Mouse (Mus musculus) heart, adult 2 months (tissue): ENCODE measurements around the gene Myl6b. TPM values are rescaled to one million over a fixed set of nuclear protein-coding genes. Genes with fewer than 3 reads are reported as not detected.

Source experiments
- DNase-seq, 2 experiments: peaks; one replicate each; pipeline ENCODE4 v3.0.0; 2021
- H3K27ac ChIP-seq: fragments of 200-600 bp; 2 replicates; pipeline ENCODE4 v1.8.1; 2022
- H3K27me3 ChIP-seq: fragments of 200-500 bp; 2 replicates; pipeline ENCODE4 v1.6.1; 2012; ENCODE audit warnings: mild to moderate bottlenecking, low read length, inconsistent platforms, mixed read lengths; ENCODE audit not compliant: control insufficient read depth, insufficient read depth
- H3K36me3 ChIP-seq: fragments of 200-500 bp; 2 replicates; pipeline ENCODE4 v1.6.1; 2012; ENCODE audit warnings: low read length, inconsistent platforms; ENCODE audit not compliant: control insufficient read depth, insufficient read depth
- H3K4me1 ChIP-seq: fragments of 200-500 bp; 2 replicates; pipeline ENCODE4 v1.6.1; 2011; ENCODE audit warnings: low read length; ENCODE audit not compliant: control insufficient read depth, insufficient read depth
- H3K4me3 ChIP-seq: fragments of 200-600 bp; 2 replicates; pipeline ENCODE4 v1.8.1; 2022
- H3K79me2 ChIP-seq: fragments of 200-500 bp; replicated peaks from 2 replicates; pipeline ENCODE4 v1.6.1; 2012; ENCODE audit warnings: mild to moderate bottlenecking, inconsistent platforms, low read length, moderate library complexity, mixed read lengths; ENCODE audit not compliant: control insufficient read depth, insufficient read depth
- H3K9ac ChIP-seq: fragments of 200-500 bp; 2 replicates; pipeline ENCODE4 v1.6.1; 2012; ENCODE audit warnings: low read depth, mild to moderate bottlenecking, control low read depth, inconsistent platforms, low read length, mixed read lengths
- CTCF ChIP-seq: fragments of 200-600 bp; IDR thresholded peaks from 2 replicates; pipeline ENCODE4 v1.8.1; 2022; ENCODE audit warnings: antibody characterized with exemption, mild to moderate bottlenecking, moderate library complexity
- EP300 ChIP-seq: fragments of 200-500 bp; IDR thresholded peaks from 2 replicates; pipeline ENCODE4 v1.6.1; 2011; ENCODE audit warnings: low read depth, low read length, control low read depth; ENCODE audit not compliant: insufficient read depth
- POLR2A ChIP-seq: fragments of 200-500 bp; IDR thresholded peaks from 2 replicates; pipeline ENCODE4 v1.6.1; 2011; ENCODE audit warnings: mild to moderate bottlenecking, low read depth, low read length, control low read depth; ENCODE audit not compliant: insufficient read depth
- WGBS: fragments of 180-500 bp; shearing (Covaris S2); methylation state at CpG from one replicate; pipeline ENCODE4 v1.1.7; 2018; 5-methylcytosine and 5-hydroxymethylcytosine counted together
- intact Hi-C: fragments of 180-260 bp; cut with DNase I; formaldehyde crosslinking; loops from one replicate; pipeline ENCODE4 v1.15.1; 2025
- polyA plus RNA-seq: library from polyadenylated mRNA; depleted of rRNA; stranded (reverse); fragments of >200 nt; gene quantifications from 2 replicates; pipeline ENCODE4 v1.2.3, GENCODE M21; 2012
- total RNA-seq, 2 experiments: library from RNA; stranded (reverse); gene quantifications; 2 replicates each; pipeline ENCODE4 v1.2.3; 2021

The Myl6b gene
- total and polyA plus RNA-seq, 3 experiments, result 2.9 to 3.8 (median 3.5) TPM

- Histone ChIP-seq H3K36me3 (peaks cover 8% of the 10 kb centered on the region), H3K27ac (no peak overlapping the region), H3K9ac (no peak overlapping the region), H3K4me1 (peaks cover 4% of the 10 kb centered on the region), H3K4me3 (no peak overlapping the region), H3K27me3 (no peaks in the 10 kb centered on the region), H3K79me2 (peaks cover 3% of the 10 kb centered on the region; the same call in 1 of the 2 replicates)
- WGBS, result 91% methylated on average over 37 of the region's 37 CpGs
- DNase-seq, result peak in 1 of 2 experiments; percentile 11
- intact Hi-C loops, result loop anchor here (5.0 to 10.0 kb wide), 2 partner anchors 127 to 260 kb away; partner anchors contain the start of genes Dnajc14, Suox and Tmem198b
- no peak for TF ChIP-seq POLR2A
- TF ChIP-seq EP300, result no peak
- TF ChIP-seq CTCF, result no peak
These were observed 46.4 kb upstream of the Myl6b start for GRCm38 (mm10) chr10:128544674-128545569.

- intact Hi-C loops, result loop anchor here (10.0 kb wide), 1 partner anchor 261 kb away; the partner anchor contains the start of genes Dnajc14 and Tmem198b
- Histone ChIP-seq H3K9ac (no peak overlapping the region), H3K27ac (no peak overlapping the region), H3K36me3 (peaks cover 8% of the 10 kb centered on the region), H3K79me2 (peaks cover 3% of the 10 kb centered on the region; the same call in 1 of the 2 replicates), H3K27me3 (no peaks in the 10 kb centered on the region), H3K4me3 (no peak overlapping the region), H3K4me1 (peaks cover 3% of the 10 kb centered on the region; the same call in 1 of the 2 replicates)
- TF ChIP-seq CTCF, result no peak
- no peak for TF ChIP-seq POLR2A
- no peak for TF ChIP-seq EP300
- 96% methylated on average over 15 of the region's 15 CpGs for WGBS
- DNase-seq, result no peak
These were observed 45.7 kb upstream of the Myl6b start for GRCm38 (mm10) chr10:128544151-128544657.

GRCm38 (mm10) chr10:128543100-128543499 is 44.6 kb upstream of the Myl6b start:
- no peak overlapping the region for H3K27ac ChIP-seq
- 48% methylated on average over 2 of the region's 2 CpGs for WGBS
- H3K4me1 ChIP-seq, result peaks cover 3% of the 10 kb centered on the region; the same call in 1 of the 2 replicates
- H3K27me3 ChIP-seq, result no peaks in the 10 kb centered on the region
- H3K36me3 ChIP-seq, result peaks cover 8% of the 10 kb centered on the region
- intact Hi-C loops, result loop anchor here (10.0 kb wide), 1 partner anchor 262 kb away; the partner anchor contains the start of genes Dnajc14 and Tmem198b
- no peak for DNase-seq
- H3K9ac ChIP-seq, result no peak overlapping the region
- TF ChIP-seq CTCF, result no peak
- no peak overlapping the region for H3K4me3 ChIP-seq
- peaks cover 3% of the 10 kb centered on the region; the same call in 1 of the 2 replicates for H3K79me2 ChIP-seq

GRCm38 (mm10) chr10:128538340-128538870 is 39.9 kb upstream of the Myl6b start:
- no peak for TF ChIP-seq EP300
- H3K27ac ChIP-seq, result no peak overlapping the region
- H3K36me3 ChIP-seq, result peaks cover 1% of the 10 kb centered on the region
- H3K27me3 ChIP-seq, result no peaks in the 10 kb centered on the region
- WGBS, result 94% methylated on average over 1 of the region's 1 CpGs
- DNase-seq, result no peak
- no peak overlapping the region for H3K9ac ChIP-seq
- no peak overlapping the region for H3K4me3 ChIP-seq
- H3K4me1 ChIP-seq, result peaks cover 4% of the 10 kb centered on the region
- intact Hi-C loops, result loop anchor here (5.0 kb wide), 1 partner anchor 131 kb away; no protein-coding TSS in a partner anchor
- no peaks in the 10 kb centered on the region for H3K79me2 ChIP-seq

GRCm38 (mm10) chr10:128536266-128536940 is 37.9 kb upstream of the Myl6b start:
- Histone ChIP-seq H3K9ac (no peak overlapping the region), H3K36me3 (no peaks in the 10 kb centered on the region), H3K4me1 (peaks cover 2% of the 10 kb centered on the region; the same call in 1 of the 2 replicates), H3K27me3 (no peaks in the 10 kb centered on the region), H3K27ac (peak overlapping the region; percentile 8), H3K79me2 (no peaks in the 10 kb centered on the region), H3K4me3 (peak overlapping the region; percentile 39)
- peak; percentile 88 for TF ChIP-seq EP300
- peak; percentile 44; the same call in 1 of the 2 replicates for TF ChIP-seq POLR2A
- peak; percentile 96; the same call in 1 of the 2 replicates for TF ChIP-seq CTCF
- peak; percentile 86 to 91 for DNase-seq
- 12% methylated on average over 18 of the region's 18 CpGs for WGBS
- intact Hi-C loops, result loop anchor here (1.0 to 5.0 kb wide), 3 partner anchors 17 to 129 kb away; partner anchors contain the start of gene Smarcc2
